Mouse (Mus musculus): ENCODE results near the gene Nos3.

The Nos3 gene

GRCm38 (mm10) chr5:24426556-24427284 is 62.1 kb downstream of the Nos3 start:
- no peak for DNase-seq (ENCODE audit: low read depth, low spot score)

GRCm38 (mm10) chr5:24427285-24427633 is 62.6 kb downstream of the Nos3 start:
- no peak for DNase-seq (ENCODE audit: low read depth, low spot score)

- DNase-seq (ENCODE audit: low read depth, low spot score): no peak
Measured at GRCm38 (mm10) chr5:24427981-24428402, 63.4 kb downstream of the Nos3 start.

GRCm38 (mm10) chr5:24428596-24428995 is 64.0 kb downstream of the Nos3 start:
- no peak for DNase-seq (ENCODE audit: low read depth, low spot score)

- DNase-seq (ENCODE audit: low read depth, low spot score): no peak
Measured at GRCm38 (mm10) chr5:24433993-24434392, 69.4 kb downstream of the Nos3 start.

Measured in CD4-positive helper T cell, adult 2 months (primary cell).